Mouse (Mus musculus): Measurements from ENCODE around the gene Akap2.

Gene Akap2

GRCm38 (mm10) chr4:57832318-57832717 is 114.9 kb downstream of the Akap2 start:
- DNase-seq (ENCODE audit: low spot score) = no peak

GRCm38 (mm10) chr4:57833060-57833459 is 115.6 kb downstream of the Akap2 start:
- DNase-seq (ENCODE audit: low spot score) = no peak

GRCm38 (mm10) chr4:57834141-57834540 is 116.7 kb downstream of the Akap2 start:
- DNase-seq (ENCODE audit: low spot score) = no peak

GRCm38 (mm10) chr4:57837089-57837488 is 119.6 kb downstream of the Akap2 start:
- no peak for DNase-seq (ENCODE audit: low spot score)

- no peak for DNase-seq (ENCODE audit: low spot score)
These were observed 121.9 kb downstream of the Akap2 start for GRCm38 (mm10) chr4:57839343-57839742.

GRCm38 (mm10) chr4:57841911-57842310 is 124.5 kb downstream of the Akap2 start:
- no peak for DNase-seq (ENCODE audit: low spot score)

- no peak for DNase-seq (ENCODE audit: low spot score)
These were observed 125.2 kb downstream of the Akap2 start for GRCm38 (mm10) chr4:57842472-57843305.

GRCm38 (mm10) chr4:57845031-57845431 is 127.6 kb downstream of the Akap2 start:
- DNase-seq (ENCODE audit: low spot score) = peak; percentile 65

- no peak for DNase-seq (ENCODE audit: low spot score)
These were observed 128.2 kb downstream of the Akap2 start for GRCm38 (mm10) chr4:57845541-57846210.

GRCm38 (mm10) chr4:57846381-57846990 is 129.0 kb downstream of the Akap2 start:
- no peak for DNase-seq (ENCODE audit: low spot score)

- no peak for DNase-seq (ENCODE audit: low spot score)
These were observed 129.6 kb downstream of the Akap2 start for GRCm38 (mm10) chr4:57846991-57847422.

GRCm38 (mm10) chr4:57847676-57848075 is 130.2 kb downstream of the Akap2 start:
- DNase-seq (ENCODE audit: low spot score) = no peak

- DNase-seq (ENCODE audit: low spot score) = no peak
These were observed 132.0 kb downstream of the Akap2 start for GRCm38 (mm10) chr4:57849465-57849864.

GRCm38 (mm10) chr4:57851731-57852130 is 134.3 kb downstream of the Akap2 start:
- DNase-seq (ENCODE audit: low spot score) = no peak

GRCm38 (mm10) chr4:57852461-57853040 is 135.1 kb downstream of the Akap2 start:
- no peak for DNase-seq (ENCODE audit: low spot score)

- DNase-seq (ENCODE audit: low spot score) = no peak
These were observed 136.7 kb downstream of the Akap2 start for GRCm38 (mm10) chr4:57854181-57854580.

GRCm38 (mm10) chr4:57855281-57855941 is 138.0 kb downstream of the Akap2 start:
- DNase-seq (ENCODE audit: low spot score) = no peak

GRCm38 (mm10) chr4:57856673-57857072 is 139.2 kb downstream of the Akap2 start:
- no peak for DNase-seq (ENCODE audit: low spot score)

GRCm38 (mm10) chr4:57860204-57860611 is 142.8 kb downstream of the Akap2 start:
- no peak for DNase-seq (ENCODE audit: low spot score)

- DNase-seq (ENCODE audit: low spot score) = no peak
These were observed 143.7 kb downstream of the Akap2 start for GRCm38 (mm10) chr4:57861166-57861565.

- DNase-seq (ENCODE audit: low spot score) = no peak
These were observed 144.4 kb downstream of the Akap2 start for GRCm38 (mm10) chr4:57861856-57862255.
